Mouse (Mus musculus): ENCODE data around the gene Smim9. TPM values are rescaled to one million over a fixed set of nuclear protein-coding genes. Genes with fewer than 3 reads are reported as not detected.
A peak's percentile ranks its signal among the peaks of the same experiment; 100 is the strongest.
"Not testable (repeated sequence)": the region's sequence is repeated elsewhere in the genome, so short reads cannot be mapped to it uniquely, and the experiment has no call there.

Smim9 gene
- not detected in 2 replicates for polyA plus RNA-seq (2014; fragmentation: Nextera tagmentation; extraction: Ambion mirVana)

DNA sequence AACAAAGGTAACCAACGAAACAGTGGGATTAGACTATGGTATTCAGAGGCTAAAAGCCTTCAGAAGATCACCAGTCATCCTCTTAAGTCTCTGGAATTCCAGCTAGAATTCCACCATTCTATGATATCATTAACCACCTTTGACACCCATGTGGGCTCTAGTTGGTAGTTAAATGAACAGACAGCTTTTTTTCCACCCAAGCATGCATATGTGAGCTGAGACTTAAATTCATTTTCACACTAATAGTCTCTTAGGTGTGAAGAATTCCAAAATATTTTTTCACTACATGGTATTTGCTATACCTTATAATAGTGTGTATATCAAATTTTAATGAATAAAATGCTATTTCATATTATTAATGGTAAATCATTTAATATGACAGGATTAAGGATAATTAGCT lies at the start of gene Smim9:
Gene Smim9 (minus strand): TSS at position 101 of the 400 bp plus-strand sequence.
- no peak for ATAC-seq (ENCODE audit: insufficient number of reproducible peaks, insufficient read depth, low FRiP score, low read depth)
- H3K4me1 ChIP-seq (ENCODE audit: control insufficient read depth in 2 of 2, insufficient read depth in 2 of 2, low read length in 2 of 2) = no peaks in the 10 kb centered on the region
- WGBS = 69% methylated on average over 1 of the region's 1 CpGs
- H3K36me3 ChIP-seq (ENCODE audit: control insufficient read depth, insufficient read depth, low read length) = no peaks in the 10 kb centered on the region
- H3K27me3 ChIP-seq (ENCODE audit: control insufficient read depth, insufficient read depth, low read length) = no peaks in the 10 kb centered on the region
- H3K4me2 ChIP-seq (ENCODE audit: low read length) = no peak within 1 kb of the TSS
- H3K4me3 ChIP-seq (ENCODE audit: control insufficient read depth in 1 of 2, insufficient read depth in 1 of 2, low read depth in 1 of 2, low read length in 2 of 2) = no peak within 1 kb of the TSS
- no peaks in the 10 kb centered on the region for H3K9me3 ChIP-seq (ENCODE audit: control insufficient read depth, low read length)
- no peak within 1 kb of the TSS for H3K27ac ChIP-seq (replicated peaks in 1 of 2; ENCODE audit: control insufficient read depth in 1 of 2, insufficient read depth in 1 of 2, low read depth in 2 of 2, low read length in 2 of 2)
- H3K9ac ChIP-seq (ENCODE audit: low read length) = no peak within 1 kb of the TSS

DNA sequence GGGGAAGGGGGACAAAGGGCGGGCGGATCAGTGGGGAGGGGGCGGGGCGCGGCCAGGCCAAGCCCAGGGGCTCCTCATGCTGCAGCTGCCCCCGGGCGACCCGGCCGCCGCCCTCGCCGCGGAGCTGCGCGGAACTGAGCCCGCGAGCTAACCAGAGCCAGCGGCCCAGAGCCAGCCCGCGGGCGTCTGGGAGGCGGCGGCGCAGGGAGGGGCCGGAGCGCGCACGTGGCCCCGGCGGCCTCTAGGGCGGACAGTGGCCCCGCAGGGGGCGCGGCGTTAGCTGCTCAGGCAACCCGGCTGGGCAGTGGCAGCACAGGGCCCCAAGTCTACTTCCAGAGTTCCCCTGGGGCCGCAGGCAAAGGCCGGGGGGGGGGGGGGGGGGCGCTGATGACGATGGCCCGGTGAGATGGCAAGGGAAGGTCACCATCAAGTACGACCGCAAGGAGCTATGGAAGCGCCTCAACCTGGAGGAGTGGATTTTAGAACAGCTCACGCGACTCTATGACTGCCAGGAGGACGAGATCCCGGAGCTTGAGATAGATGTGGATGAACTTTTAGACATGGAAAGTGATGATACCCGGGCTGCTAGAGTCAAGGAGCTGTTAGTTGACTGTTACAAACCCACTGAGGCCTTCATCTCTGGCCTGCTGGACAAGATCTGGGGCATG lies 7.9 kb downstream of the Smim9 start:
- Histone ChIP-seq H3K9me3 (ENCODE audit: control insufficient read depth, low read length) (no peaks in the 10 kb centered on the region), H3K4me2 (ENCODE audit: low read length) (peak overlapping the region; percentile 64), H3K27ac (replicated peaks in 1 of 2; ENCODE audit: control insufficient read depth in 1 of 2, insufficient read depth in 1 of 2, low read depth in 2 of 2, low read length in 2 of 2) (no peak overlapping the region), H3K27me3 (ENCODE audit: control insufficient read depth, insufficient read depth, low read length) (no peaks in the 10 kb centered on the region), H3K4me3 (ENCODE audit: control insufficient read depth in 1 of 2, insufficient read depth in 1 of 2, low read depth in 1 of 2, low read length in 2 of 2) (peak overlapping the region; percentile 25 to 42), H3K36me3 (ENCODE audit: control insufficient read depth, insufficient read depth, low read length) (no peaks in the 10 kb centered on the region), H3K9ac (ENCODE audit: low read length) (peak overlapping the region; percentile 48), H3K4me1 (ENCODE audit: control insufficient read depth in 2 of 2, insufficient read depth in 2 of 2, low read length in 2 of 2) (no peaks in the 10 kb centered on the region)
- WGBS = 18% methylated on average over 37 of the region's 49 CpGs
- ATAC-seq (ENCODE audit: insufficient number of reproducible peaks, insufficient read depth, low FRiP score, low read depth) = peak; percentile 68

DNA sequence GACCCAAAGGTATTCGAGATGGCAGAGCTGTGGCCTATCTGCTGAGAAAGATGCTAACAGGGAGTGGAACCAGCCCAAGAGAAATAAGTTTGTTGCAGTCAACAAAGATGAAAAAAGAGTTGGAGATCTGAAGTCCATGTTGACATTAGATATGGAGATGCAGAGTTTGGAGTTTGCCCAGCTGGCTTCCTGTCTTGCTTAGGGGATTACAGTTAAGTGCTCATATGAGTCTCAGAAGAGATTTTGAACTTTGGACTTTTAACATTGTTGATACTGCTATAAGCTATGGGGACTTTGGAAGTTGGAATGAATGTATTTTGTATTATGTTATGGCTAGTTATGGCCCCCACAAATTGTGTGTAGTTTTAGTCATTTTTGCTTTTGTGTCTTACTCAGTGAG lies 11.3 kb downstream of the Smim9 start:
- no peaks in the 10 kb centered on the region for H3K36me3 ChIP-seq (ENCODE audit: control insufficient read depth, insufficient read depth, low read length)
- WGBS = 44% methylated on average over 1 of the region's 1 CpGs

DNA sequence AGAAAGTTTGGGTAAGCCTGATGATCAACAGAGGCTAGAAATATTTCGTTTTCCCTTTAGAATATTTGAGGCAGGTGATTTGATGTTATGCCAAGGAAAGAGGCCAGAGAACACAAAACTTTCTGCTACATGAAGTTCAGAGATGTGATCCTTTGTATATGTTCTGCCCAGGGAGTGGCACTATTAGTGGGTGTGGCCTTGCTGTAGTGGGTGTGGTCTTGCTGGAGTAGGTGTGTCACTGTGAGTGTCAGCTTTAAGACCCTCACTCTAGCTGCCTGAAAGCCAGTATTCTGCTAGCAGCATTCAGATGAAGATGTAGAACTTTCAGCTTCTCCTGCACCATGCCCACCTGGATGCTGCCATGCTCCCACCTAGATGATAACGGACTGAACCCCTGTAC lies 13.3 kb downstream of the Smim9 start:
- Histone ChIP-seq H3K4me2 (ENCODE audit: low read length) (no peak overlapping the region), H3K36me3 (ENCODE audit: control insufficient read depth, insufficient read depth, low read length) (no peaks in the 10 kb centered on the region), H3K27ac (replicated peaks in 1 of 2; ENCODE audit: control insufficient read depth in 1 of 2, insufficient read depth in 1 of 2, low read depth in 2 of 2, low read length in 2 of 2) (no peak overlapping the region), H3K27me3 (ENCODE audit: control insufficient read depth, insufficient read depth, low read length) (no peaks in the 10 kb centered on the region), H3K4me3 (ENCODE audit: control insufficient read depth in 1 of 2, insufficient read depth in 1 of 2, low read depth in 1 of 2, low read length in 2 of 2) (no peak overlapping the region), H3K9ac (ENCODE audit: low read length) (no peak overlapping the region), H3K9me3 (ENCODE audit: control insufficient read depth, low read length) (no peaks in the 10 kb centered on the region), H3K4me1 (ENCODE audit: control insufficient read depth in 2 of 2, insufficient read depth in 2 of 2, low read length in 2 of 2) (no peaks in the 10 kb centered on the region)
- WGBS = 70% methylated on average over 2 of the region's 2 CpGs
- ATAC-seq (ENCODE audit: insufficient number of reproducible peaks, insufficient read depth, low FRiP score, low read depth) = no peak

More for the DNA sequence above, 11.3 kb downstream of the Smim9 start:
- no peak overlapping the region for H3K9ac ChIP-seq (ENCODE audit: low read length)
- H3K4me3 ChIP-seq (ENCODE audit: control insufficient read depth in 1 of 2, insufficient read depth in 1 of 2, low read depth in 1 of 2, low read length in 2 of 2) = no peak overlapping the region
- no peak for ATAC-seq (ENCODE audit: insufficient number of reproducible peaks, insufficient read depth, low FRiP score, low read depth)
- no peaks in the 10 kb centered on the region for H3K9me3 ChIP-seq (ENCODE audit: control insufficient read depth, low read length)
- H3K4me1 ChIP-seq (ENCODE audit: control insufficient read depth in 2 of 2, insufficient read depth in 2 of 2, low read length in 2 of 2) = no peaks in the 10 kb centered on the region
- H3K27me3 ChIP-seq (ENCODE audit: control insufficient read depth, insufficient read depth, low read length) = no peaks in the 10 kb centered on the region
- H3K27ac ChIP-seq (replicated peaks in 1 of 2; ENCODE audit: control insufficient read depth in 1 of 2, insufficient read depth in 1 of 2, low read depth in 2 of 2, low read length in 2 of 2) = no peak overlapping the region
- no peak overlapping the region for H3K4me2 ChIP-seq (ENCODE audit: low read length)

DNA sequence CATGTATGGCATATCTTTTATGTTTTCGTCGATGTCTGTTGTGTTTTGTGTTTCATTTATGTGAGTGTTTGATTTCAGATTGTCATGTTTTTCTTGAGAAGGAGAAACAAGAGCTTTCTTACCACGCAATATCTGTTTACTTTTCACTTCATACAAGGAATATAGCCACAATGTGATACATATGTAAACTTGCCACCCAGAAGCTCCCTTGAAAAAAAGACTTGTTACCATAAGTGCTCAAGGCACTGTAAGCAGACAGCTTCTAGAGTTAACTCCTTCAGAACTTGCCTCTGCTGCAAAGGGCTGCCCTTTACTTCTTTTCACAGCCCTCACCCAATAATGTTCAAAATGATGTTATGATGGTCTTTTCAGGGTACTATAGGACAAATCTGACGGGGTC lies 15.2 kb downstream of the Smim9 start:
- no peak for ATAC-seq (ENCODE audit: insufficient number of reproducible peaks, insufficient read depth, low FRiP score, low read depth)
- no peaks in the 10 kb centered on the region for H3K36me3 ChIP-seq (ENCODE audit: control insufficient read depth, insufficient read depth, low read length)
- H3K4me2 ChIP-seq (ENCODE audit: low read length) = no peak overlapping the region
- no peak overlapping the region for H3K4me3 ChIP-seq (ENCODE audit: control insufficient read depth in 1 of 2, insufficient read depth in 1 of 2, low read depth in 1 of 2, low read length in 2 of 2)
- H3K27ac ChIP-seq (replicated peaks in 1 of 2; ENCODE audit: control insufficient read depth in 1 of 2, insufficient read depth in 1 of 2, low read depth in 2 of 2, low read length in 2 of 2) = no peak overlapping the region
- H3K9me3 ChIP-seq (ENCODE audit: control insufficient read depth, low read length) = no peaks in the 10 kb centered on the region
- WGBS = 73% methylated on average over 4 of the region's 4 CpGs
- no peaks in the 10 kb centered on the region for H3K27me3 ChIP-seq (ENCODE audit: control insufficient read depth, insufficient read depth, low read length)
- H3K4me1 ChIP-seq (ENCODE audit: control insufficient read depth in 2 of 2, insufficient read depth in 2 of 2, low read length in 2 of 2) = no peaks in the 10 kb centered on the region
- H3K9ac ChIP-seq (ENCODE audit: low read length) = no peak overlapping the region

DNA sequence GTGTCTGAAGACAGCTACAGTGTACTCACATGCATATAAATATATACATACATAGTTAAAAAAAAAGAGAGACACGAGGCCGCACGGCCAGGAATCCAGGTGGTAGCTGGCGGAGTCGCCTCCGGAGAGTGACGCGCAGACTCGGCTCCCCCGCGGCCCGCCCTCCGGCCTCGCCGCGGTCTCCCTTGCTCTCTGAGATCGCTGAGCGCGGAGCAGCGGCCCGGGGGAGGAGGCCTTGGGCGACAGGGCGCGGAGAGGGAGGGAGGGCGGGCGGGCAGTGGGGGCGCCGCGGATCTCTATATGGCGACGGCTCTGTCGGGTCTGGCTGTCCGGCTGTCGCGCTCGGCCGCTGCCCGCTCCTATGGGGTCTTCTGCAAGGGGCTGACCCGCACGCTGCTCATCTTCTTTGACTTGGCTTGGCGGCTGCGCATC lies 20.4 kb downstream of the Smim9 start:
- H3K4me3 ChIP-seq (ENCODE audit: control insufficient read depth in 1 of 2, insufficient read depth in 1 of 2, low read depth in 1 of 2, low read length in 2 of 2) = peak overlapping the region; percentile 28 to 30
- H3K27ac ChIP-seq (replicated peaks in 1 of 2; ENCODE audit: control insufficient read depth in 1 of 2, insufficient read depth in 1 of 2, low read depth in 2 of 2, low read length in 2 of 2); H3K9me3 ChIP-seq (ENCODE audit: control insufficient read depth, low read length); H3K36me3 ChIP-seq (ENCODE audit: control insufficient read depth, insufficient read depth, low read length); H3K4me1 ChIP-seq (ENCODE audit: control insufficient read depth in 2 of 2, insufficient read depth in 2 of 2, low read length in 2 of 2); H3K9ac ChIP-seq (ENCODE audit: low read length); ATAC-seq (ENCODE audit: insufficient number of reproducible peaks, insufficient read depth, low FRiP score, low read depth); H3K27me3 ChIP-seq (ENCODE audit: control insufficient read depth, insufficient read depth, low read length): not testable (repeated sequence)
- 16% methylated on average over 15 of the region's 42 CpGs for WGBS
- peak overlapping the region; percentile 61 for H3K4me2 ChIP-seq (ENCODE audit: low read length)

DNA sequence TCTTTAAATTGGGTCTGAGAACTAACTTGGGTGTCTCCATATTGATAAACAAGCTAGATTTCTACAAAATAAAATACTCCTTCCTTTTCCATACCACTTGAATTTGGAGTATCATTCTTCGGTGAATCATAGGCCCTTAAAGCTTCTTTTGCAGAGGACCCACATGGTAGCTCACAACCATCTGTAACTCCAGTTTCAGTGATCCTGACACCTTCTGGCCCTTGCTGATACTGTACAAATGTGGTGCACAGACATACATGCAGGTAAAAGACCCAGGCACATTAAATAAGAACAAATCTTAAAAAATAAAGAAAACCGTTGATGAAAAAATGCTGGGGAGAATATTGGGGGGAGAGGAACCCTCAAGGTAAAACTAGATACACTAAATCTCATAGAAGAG lies 25.4 kb downstream of the Smim9 start:
- WGBS = 75% methylated on average over 2 of the region's 2 CpGs
- Histone ChIP-seq H3K4me2 (ENCODE audit: low read length) (no peak overlapping the region), H3K27me3 (ENCODE audit: control insufficient read depth, insufficient read depth, low read length) (no peaks in the 10 kb centered on the region), H3K27ac (replicated peaks in 1 of 2; ENCODE audit: control insufficient read depth in 1 of 2, insufficient read depth in 1 of 2, low read depth in 2 of 2, low read length in 2 of 2) (no peak overlapping the region), H3K36me3 (ENCODE audit: control insufficient read depth, insufficient read depth, low read length) (no peaks in the 10 kb centered on the region), H3K9ac (ENCODE audit: low read length) (no peak overlapping the region), H3K4me3 (ENCODE audit: control insufficient read depth in 1 of 2, insufficient read depth in 1 of 2, low read depth in 1 of 2, low read length in 2 of 2) (no peak overlapping the region), H3K9me3 (ENCODE audit: control insufficient read depth, low read length) (no peaks in the 10 kb centered on the region), H3K4me1 (ENCODE audit: control insufficient read depth in 2 of 2, insufficient read depth in 2 of 2, low read length in 2 of 2) (no peaks in the 10 kb centered on the region)
- ATAC-seq (ENCODE audit: insufficient number of reproducible peaks, insufficient read depth, low FRiP score, low read depth) = no peak

DNA sequence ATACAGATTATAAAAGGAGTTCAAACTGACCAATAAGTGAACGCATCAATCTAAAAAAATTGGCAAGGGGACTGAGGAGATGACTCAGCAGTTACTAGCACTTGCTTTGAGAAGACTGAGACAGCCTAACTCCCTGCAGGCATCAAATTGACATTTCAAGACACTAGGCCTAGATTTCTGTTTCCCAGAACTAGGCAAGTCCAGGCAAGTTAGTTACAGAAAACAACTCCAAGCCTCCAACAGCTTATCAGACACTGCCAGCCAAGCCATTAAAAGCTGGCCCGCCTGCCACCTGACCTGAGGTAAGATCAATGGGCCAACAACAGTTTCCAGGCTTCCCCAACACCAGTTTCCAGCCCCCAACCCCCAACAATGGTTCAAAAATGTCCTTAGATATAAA lies 25.8 kb downstream of the Smim9 start:
- no peak overlapping the region for H3K4me3 ChIP-seq (ENCODE audit: control insufficient read depth in 1 of 2, insufficient read depth in 1 of 2, low read depth in 1 of 2, low read length in 2 of 2)
- no peak overlapping the region for H3K27ac ChIP-seq (replicated peaks in 1 of 2; ENCODE audit: control insufficient read depth in 1 of 2, insufficient read depth in 1 of 2, low read depth in 2 of 2, low read length in 2 of 2)
- ATAC-seq (ENCODE audit: insufficient number of reproducible peaks, insufficient read depth, low FRiP score, low read depth) = no peak
- no peaks in the 10 kb centered on the region for H3K4me1 ChIP-seq (ENCODE audit: control insufficient read depth in 2 of 2, insufficient read depth in 2 of 2, low read length in 2 of 2)
- H3K36me3 ChIP-seq (ENCODE audit: control insufficient read depth, insufficient read depth, low read length) = no peaks in the 10 kb centered on the region
- no peaks in the 10 kb centered on the region for H3K9me3 ChIP-seq (ENCODE audit: control insufficient read depth, low read length)
- H3K4me2 ChIP-seq (ENCODE audit: low read length) = no peak overlapping the region
- no peak overlapping the region for H3K9ac ChIP-seq (ENCODE audit: low read length)
- no peaks in the 10 kb centered on the region for H3K27me3 ChIP-seq (ENCODE audit: control insufficient read depth, insufficient read depth, low read length)
- WGBS = 68% methylated on average over 2 of the region's 2 CpGs
